Mouse (Mus musculus) ovary, adult 18-20 months (tissue): ENCODE measurements around the gene Fhit.
A peak's percentile ranks its signal among the peaks of the same experiment; 100 is the strongest.

Experiments
- DNase-seq: peaks from one replicate; pipeline ENCODE4 v3.0.0; 2022; ENCODE audit warnings: low spot score, mixed read lengths

Gene Fhit

DNA sequence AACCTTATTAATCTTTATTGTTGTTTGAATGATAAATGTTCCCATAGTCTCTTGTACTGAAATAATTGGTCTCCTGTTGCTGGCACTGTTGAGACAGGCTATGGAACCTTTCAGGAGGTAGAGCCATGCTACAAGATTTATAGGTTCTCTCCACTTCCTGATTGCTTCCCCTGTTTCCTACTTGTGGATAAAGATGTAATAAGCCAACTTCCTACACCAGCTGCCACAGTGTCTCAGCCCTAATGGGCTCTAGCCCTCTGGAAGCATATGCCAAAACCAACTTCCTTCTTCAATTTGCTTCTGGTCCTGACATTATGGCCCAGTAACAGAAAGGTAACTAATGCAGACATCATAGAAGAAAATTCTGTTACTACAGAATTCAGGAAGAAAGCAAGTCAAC, 652.6 kb downstream of the Fhit start:
- no peak for DNase-seq

GRCm38 (mm10) chr14:10507560-10507959, 654.3 kb downstream of the Fhit start:
- DNase-seq: no peak

GRCm38 (mm10) chr14:10485798-10486197, 676.0 kb downstream of the Fhit start:
- DNase-seq: no peak

DNA sequence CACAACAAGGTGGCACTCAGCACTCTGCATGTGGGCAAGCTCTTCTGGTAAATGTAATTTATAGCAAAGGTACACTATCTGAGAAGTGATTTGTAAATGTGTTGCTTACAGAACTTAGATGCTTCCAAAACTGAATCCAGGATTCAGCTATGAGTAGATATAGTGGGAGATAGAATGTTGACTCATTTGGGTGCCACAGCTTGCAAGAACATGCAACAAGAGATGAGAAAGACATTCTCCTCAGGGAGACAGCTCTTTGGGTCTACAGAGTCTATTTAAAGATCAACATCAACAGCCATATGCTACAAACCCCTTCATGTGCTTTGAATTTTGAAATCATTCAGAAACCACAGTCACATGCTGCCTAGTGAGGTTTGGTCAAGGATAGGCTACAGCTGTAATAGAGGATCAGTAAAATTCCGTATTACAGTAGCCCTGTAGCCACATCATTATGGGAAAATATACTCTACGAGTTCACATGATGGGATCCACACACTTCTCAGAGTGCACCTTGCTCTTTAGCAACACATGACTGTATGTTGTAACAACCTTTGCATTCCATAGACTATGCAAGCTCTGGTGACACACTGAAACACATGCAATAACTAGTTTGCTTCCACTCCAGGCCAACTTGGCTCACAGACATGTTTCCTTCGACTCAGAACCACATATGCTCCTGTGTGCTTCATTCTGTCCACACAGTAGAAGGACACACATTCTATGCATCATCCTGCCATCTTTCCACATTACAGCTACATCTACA, 678.8 kb downstream of the Fhit start:
- DNase-seq: no peak

DNA sequence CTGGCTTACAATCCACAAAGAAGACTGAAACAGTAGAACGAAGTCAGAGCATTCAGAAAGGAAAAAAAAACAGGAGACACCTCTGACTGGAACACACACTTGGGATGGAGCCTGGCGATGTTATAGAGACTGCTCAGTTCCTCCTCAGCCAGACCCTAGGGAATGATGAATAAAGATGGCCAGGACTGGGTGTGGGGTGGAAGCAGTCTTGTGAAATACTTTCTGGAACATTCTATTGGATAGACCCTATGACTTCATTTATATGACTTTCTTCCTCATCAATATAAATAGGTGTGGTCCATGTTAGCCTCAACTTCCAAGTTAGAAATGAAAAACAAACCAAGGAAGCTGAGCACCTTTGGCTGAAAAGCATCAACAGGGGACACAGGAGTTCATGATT, 680.5 kb downstream of the Fhit start:
- DNase-seq: no peak

- no peak for DNase-seq
Observed at GRCm38 (mm10) chr14:10480681-10481080, 681.2 kb downstream of the Fhit start.

GRCm38 (mm10) chr14:10453001-10453861, 708.6 kb downstream of the Fhit start:
- DNase-seq: peak; percentile 9

DNA sequence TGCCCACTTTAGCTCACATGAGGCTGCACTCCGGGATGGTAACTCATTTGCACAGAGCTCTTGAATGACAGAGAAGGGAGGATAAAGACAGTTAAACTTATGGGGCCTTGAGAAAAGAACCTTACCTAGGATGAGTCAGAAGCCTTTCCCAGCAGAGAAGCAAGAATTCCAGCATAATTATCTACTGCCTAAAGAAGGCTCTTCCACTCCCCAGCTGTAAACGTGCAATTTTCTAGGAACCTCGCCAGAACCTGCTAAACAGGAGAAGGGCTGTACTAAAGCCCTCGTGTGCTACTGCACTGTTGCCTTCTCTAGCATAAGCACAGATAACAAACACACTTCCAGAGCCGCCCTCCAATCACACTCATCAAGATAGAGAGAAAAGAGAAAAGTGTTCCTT, 709.6 kb downstream of the Fhit start:
- no peak for DNase-seq

DNA sequence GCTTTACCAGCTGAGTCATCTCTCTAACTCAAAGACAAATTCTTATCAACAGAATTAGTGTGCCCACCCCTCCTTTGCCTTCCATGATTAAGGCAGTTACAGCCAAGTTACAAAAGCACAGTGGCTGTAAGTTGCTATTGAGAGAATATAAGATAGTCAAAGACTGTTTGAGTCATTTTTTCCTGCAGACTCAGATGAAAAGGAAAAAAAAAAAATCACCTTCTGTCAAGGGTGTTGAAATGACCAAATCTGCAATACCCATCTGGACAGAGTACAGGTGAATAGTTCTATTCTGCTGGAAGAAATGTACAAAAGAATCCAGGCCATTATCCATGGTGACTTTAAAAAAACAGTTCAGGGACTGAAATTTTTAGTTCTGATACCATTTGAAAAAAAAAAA, 716.5 kb downstream of the Fhit start:
- no peak for DNase-seq

DNA sequence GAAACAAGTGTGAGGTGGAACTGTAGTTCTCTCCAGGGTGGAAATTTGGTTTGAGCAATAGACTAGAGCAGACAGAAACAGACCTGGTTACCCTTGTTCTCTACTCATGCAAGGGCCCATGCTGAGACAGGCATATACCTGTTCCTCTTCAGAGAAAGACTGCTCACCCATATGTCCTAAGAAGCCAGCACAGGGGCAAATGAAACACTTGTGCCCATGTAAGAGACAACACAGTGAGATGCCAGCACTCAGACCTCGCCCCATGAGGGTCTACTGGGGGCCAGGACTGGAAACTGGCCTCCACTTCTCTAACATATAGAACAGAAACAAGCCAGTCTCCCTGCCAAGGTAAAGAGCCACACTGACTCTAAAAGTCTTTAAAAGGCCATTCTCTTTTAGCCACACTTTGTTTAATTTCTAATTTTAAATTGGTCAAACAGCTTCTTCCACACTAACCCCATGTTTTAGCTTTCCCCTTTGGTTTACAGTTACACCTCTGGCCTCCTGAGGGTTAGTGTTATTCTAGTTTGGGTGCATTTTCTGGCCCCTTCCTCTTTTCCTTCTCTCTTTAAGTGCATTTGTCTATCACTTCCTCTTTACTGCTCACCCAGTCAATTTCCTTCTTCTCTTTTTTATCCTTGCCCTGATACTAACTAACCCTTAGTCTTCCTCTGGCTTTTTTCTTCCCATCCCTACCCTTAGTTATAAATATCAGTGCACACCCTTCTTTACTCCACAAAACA, 722.7 kb downstream of the Fhit start:
- no peak for DNase-seq

DNA sequence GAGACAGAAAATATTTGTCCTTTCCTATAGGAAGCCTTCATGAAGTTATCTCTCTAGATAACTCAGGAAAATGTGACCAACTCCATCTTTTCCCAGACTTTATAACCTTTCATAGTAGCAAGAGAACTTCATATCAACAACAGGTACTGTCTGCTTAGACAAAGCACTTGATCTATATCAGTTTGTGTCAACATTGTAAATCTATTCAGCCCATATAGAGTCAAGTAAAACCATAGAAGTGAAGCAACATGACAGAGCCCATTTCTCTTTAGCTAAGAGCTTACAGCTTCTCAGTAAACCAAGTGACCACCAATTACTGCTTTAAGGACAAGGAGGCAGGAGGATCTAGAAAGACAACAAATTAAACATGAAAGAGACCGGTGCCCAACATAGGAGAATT, 725.6 kb downstream of the Fhit start:
- DNase-seq: no peak

GRCm38 (mm10) chr14:10432502-10432901, 729.3 kb downstream of the Fhit start:
- DNase-seq: no peak

DNA sequence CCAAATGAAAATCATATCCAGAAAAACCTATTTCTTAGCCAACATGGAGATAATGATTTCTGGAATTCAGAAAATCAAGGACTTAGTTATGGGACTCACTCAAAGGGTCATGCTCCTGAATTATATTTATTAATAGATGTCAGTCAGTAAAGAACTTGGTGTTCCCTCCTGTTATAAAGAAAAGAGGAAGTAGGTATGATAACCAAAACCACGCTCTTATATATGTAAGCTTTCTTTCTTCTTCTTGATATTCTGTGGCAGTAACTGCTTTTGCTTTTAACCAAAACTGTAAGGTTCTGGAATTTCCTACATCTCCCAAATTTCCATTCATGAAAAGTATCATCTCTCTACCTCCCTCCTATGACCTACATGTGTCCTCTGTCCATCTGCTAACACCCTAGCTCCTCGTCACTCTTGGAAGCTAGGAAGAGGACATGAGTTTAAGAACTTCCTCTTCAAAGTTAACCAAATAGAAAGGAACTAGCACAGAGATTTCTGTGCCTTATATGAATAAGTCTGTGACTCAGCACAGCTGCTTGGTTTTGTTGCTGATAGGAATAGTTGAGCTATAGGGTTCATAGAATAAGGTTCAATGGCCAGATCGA, 731.3 kb downstream of the Fhit start:
- DNase-seq: no peak

DNA sequence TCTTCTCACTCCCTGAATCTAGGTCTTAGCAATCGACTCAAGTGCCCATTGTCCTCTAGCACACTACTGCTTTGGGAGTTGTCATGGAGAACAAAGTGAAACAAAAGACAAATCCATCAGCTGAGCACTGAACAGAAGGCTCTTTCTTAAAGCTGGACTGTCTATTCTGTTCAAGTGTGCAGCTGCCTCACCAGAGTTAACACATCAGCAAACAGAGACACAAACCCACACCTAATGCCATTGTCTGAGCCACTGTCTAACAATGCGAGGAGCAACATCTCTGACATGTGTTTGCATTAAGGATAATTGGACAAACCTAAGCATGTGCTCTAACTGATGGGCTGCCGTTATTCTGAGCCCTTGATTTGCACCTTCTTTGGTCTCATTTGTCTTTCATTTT, 738.3 kb downstream of the Fhit start:
- no peak for DNase-seq

DNA sequence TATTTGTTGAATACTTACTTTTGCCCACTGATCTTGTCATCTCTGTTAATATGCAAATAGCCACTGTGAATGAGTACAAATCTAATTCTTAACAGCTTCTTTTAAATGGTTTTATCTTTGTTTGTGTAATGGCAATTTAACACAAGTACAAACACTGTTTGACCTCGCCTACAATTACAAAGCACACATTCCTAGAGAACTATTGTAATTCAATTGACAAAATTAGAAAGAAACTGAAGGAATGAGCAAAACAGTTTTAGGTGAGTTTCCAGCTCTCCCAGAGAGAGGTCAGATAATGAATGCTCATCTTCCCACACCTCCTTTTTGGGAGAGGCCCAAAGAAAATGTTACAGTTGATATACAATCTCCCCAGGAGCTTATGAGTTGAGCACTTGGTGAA, 739.6 kb downstream of the Fhit start:
- no peak for DNase-seq

DNA sequence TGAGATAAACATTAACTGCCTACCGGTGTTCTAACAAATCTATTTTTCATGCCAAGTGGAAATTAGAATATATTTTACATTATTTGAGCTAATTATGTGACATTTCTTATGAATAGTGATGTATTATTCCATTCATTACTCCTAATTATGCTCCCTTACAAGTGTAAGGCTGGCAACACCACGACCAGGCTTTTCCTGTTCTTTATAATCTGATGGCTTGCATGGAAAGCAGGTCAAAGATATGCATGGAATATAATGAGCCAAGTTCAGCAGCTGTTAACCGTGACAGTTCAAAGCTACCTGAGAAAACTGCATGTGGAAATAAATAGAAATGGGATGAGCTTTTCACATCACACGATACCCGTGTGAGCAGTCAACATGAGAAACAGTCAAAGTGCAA, 746.8 kb downstream of the Fhit start:
- no peak for DNase-seq

DNA sequence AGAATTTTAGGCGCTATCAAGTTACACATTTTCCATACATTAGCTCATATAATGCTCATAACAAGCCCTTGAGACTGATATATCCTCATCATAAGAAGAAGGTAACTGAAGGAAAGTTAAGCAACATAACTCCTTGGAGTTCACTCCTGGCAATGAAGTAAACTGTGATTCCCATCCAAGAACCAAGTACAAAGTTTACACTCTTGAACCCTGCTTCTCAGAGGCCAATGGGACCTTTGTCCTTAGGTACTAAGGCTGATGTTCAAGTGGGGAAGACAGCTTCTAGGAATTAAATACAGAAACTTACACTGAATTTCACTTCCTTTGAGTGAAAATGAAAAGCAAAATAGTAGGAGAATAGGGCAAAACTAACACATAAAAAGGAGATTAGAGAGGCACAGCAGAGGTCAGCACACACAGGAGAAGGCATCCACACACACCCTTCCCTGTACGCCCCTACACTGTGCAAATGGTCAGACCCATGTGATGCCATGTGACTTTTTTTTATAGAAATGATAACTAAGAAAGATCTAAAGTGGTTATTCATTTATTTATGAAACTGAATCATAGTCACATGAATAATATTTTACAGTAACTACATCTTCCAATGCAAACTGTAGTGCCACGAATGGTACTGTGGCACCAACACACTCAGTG, 752.4 kb downstream of the Fhit start:
- no peak for DNase-seq

DNA sequence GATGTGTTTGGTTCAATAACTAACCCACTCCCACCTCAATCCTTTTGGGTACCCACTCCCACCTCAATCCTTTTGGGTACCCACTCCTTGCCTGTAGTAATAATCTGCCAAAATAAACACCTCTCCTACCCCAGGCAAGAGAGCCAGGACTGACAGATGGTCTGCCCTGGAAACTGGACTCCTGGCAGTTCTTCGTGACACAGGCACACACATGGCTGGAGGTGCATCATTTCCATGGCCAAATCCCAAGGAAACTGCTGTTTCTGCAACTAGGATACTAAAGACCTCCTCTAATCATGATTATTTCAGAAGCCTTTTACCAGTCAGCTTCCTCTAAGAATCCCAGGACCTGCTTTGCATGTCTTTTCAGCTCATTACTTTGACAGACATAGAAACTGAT, 756.5 kb downstream of the Fhit start:
- no peak for DNase-seq

GRCm38 (mm10) chr14:10367783-10368680, 793.8 kb downstream of the Fhit start:
- no peak for DNase-seq

GRCm38 (mm10) chr14:10366808-10367207, 795.0 kb downstream of the Fhit start:
- DNase-seq: no peak

DNA sequence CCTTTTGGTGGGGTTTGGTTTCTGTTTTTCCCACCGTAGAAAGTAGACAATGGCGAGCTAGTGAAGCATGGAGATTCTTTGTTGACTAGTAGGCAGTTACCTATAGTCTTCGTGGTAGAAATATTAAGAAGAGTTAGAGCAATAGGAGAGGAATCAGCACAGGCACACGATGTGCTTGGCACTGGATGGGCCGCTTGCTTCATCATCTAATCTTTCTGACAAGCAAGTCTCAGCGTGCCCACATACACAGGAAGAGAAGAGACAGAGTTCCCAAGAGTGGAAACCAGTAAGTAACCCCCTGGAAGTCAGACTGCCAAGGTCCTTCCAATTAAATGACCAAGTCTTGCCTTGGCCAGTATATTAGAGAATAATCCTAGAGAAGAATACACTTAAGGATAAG, 797.6 kb downstream of the Fhit start:
- no peak for DNase-seq
